Mouse (Mus musculus): ENCODE results near the gene Nbeal2.
"Not testable (repeated sequence)": the region's sequence is repeated elsewhere in the genome, so short reads cannot be mapped to it uniquely, and the experiment has no call there.

Gene Nbeal2

GRCm38 (mm10) chr9:110653655-110654461 is at the start of gene Nbeal2:
Nbeal2 (minus strand) TSS chr9:110654161.
- DNase-seq (ENCODE audit: low spot score in 2 of 2) = peak; percentile 59 to 69

GRCm38 (mm10) chr9:110702848-110703247 is 48.9 kb upstream of the Nbeal2 start:
- DNase-seq (ENCODE audit: low spot score in 2 of 2) = no peak

- DNase-seq (ENCODE audit: low spot score in 2 of 2) = no peak
Observed at GRCm38 (mm10) chr9:110701114-110702032, 47.4 kb upstream of the Nbeal2 start.

- DNase-seq (ENCODE audit: low spot score in 2 of 2) = no peak
Observed at GRCm38 (mm10) chr9:110699574-110699973, 45.6 kb upstream of the Nbeal2 start.

GRCm38 (mm10) chr9:110697465-110697864 is 43.5 kb upstream of the Nbeal2 start:
- DNase-seq (ENCODE audit: low spot score in 2 of 2) = no peak

GRCm38 (mm10) chr9:110696427-110696826 is 42.5 kb upstream of the Nbeal2 start:
- DNase-seq (ENCODE audit: low spot score in 2 of 2) = no peak

- DNase-seq (ENCODE audit: low spot score in 2 of 2) = no peak
Observed at GRCm38 (mm10) chr9:110695165-110695755, 41.3 kb upstream of the Nbeal2 start.

- DNase-seq (ENCODE audit: low spot score in 2 of 2) = no peak
Observed at GRCm38 (mm10) chr9:110689261-110689779, 35.4 kb upstream of the Nbeal2 start.

GRCm38 (mm10) chr9:110687846-110688245 is 33.9 kb upstream of the Nbeal2 start:
- no peak for DNase-seq (ENCODE audit: low spot score in 2 of 2)

- no peak for DNase-seq (ENCODE audit: low spot score in 2 of 2)
Observed at GRCm38 (mm10) chr9:110687061-110687460, 33.1 kb upstream of the Nbeal2 start.

GRCm38 (mm10) chr9:110686472-110686871 is 32.5 kb upstream of the Nbeal2 start:
- DNase-seq (ENCODE audit: low spot score in 2 of 2) = no peak

- no peak for DNase-seq (ENCODE audit: low spot score in 2 of 2)
Observed at GRCm38 (mm10) chr9:110685591-110685990, 31.6 kb upstream of the Nbeal2 start.

GRCm38 (mm10) chr9:110685187-110685586 is 31.2 kb upstream of the Nbeal2 start:
- peak in 1 of 2 experiments; percentile 18 for DNase-seq (ENCODE audit: low spot score in 2 of 2)

- no peak for DNase-seq (ENCODE audit: low spot score in 2 of 2)
Observed at GRCm38 (mm10) chr9:110684100-110684831, 30.3 kb upstream of the Nbeal2 start.

- DNase-seq (ENCODE audit: low spot score in 2 of 2) = no peak
Observed at GRCm38 (mm10) chr9:110683574-110684099, 29.7 kb upstream of the Nbeal2 start.

GRCm38 (mm10) chr9:110682697-110683096 is 28.7 kb upstream of the Nbeal2 start:
- DNase-seq (ENCODE audit: low spot score in 2 of 2) = not testable (repeated sequence)

GRCm38 (mm10) chr9:110682255-110682654 is 28.3 kb upstream of the Nbeal2 start:
- no peak for DNase-seq (ENCODE audit: low spot score in 2 of 2)

GRCm38 (mm10) chr9:110681817-110682216 is 27.9 kb upstream of the Nbeal2 start:
- DNase-seq (ENCODE audit: low spot score in 2 of 2) = no peak

- no peak for DNase-seq (ENCODE audit: low spot score in 2 of 2)
Observed at GRCm38 (mm10) chr9:110680736-110681507, 27.0 kb upstream of the Nbeal2 start.

GRCm38 (mm10) chr9:110678886-110679285 is 24.9 kb upstream of the Nbeal2 start:
- no peak for DNase-seq (ENCODE audit: low spot score in 2 of 2)

Measured in thymus, postnatal 10 days (tissue).